Mouse (Mus musculus): Measurements from ENCODE around the gene Slc24a2.

The Slc24a2 gene

GRCm38 (mm10) chr4:87119758-87120157 is 110.5 kb downstream of the Slc24a2 start:
- DNase-seq (ENCODE audit: low read depth, low spot score) = no peak

GRCm38 (mm10) chr4:87115726-87116125 is 114.6 kb downstream of the Slc24a2 start:
- DNase-seq (ENCODE audit: low read depth, low spot score) = no peak

- DNase-seq (ENCODE audit: low read depth, low spot score) = no peak
These were observed 120.8 kb downstream of the Slc24a2 start for GRCm38 (mm10) chr4:87109331-87110059.

- no peak for DNase-seq (ENCODE audit: low read depth, low spot score)
These were observed 129.3 kb downstream of the Slc24a2 start for GRCm38 (mm10) chr4:87100936-87101335.

GRCm38 (mm10) chr4:87096186-87096585 is 134.1 kb downstream of the Slc24a2 start:
- DNase-seq (ENCODE audit: low read depth, low spot score) = peak; percentile 8

- DNase-seq (ENCODE audit: low read depth, low spot score) = no peak
These were observed 136.7 kb downstream of the Slc24a2 start for GRCm38 (mm10) chr4:87093612-87094011.

- DNase-seq (ENCODE audit: low read depth, low spot score) = no peak
These were observed 139.4 kb downstream of the Slc24a2 start for GRCm38 (mm10) chr4:87090841-87091240.

- no peak for DNase-seq (ENCODE audit: low read depth, low spot score)
These were observed 141.6 kb downstream of the Slc24a2 start for GRCm38 (mm10) chr4:87088713-87089112.

GRCm38 (mm10) chr4:87087597-87087996 is 142.7 kb downstream of the Slc24a2 start:
- no peak for DNase-seq (ENCODE audit: low read depth, low spot score)

- peak; percentile 71 for DNase-seq (ENCODE audit: low read depth, low spot score)
These were observed 143.2 kb downstream of the Slc24a2 start for GRCm38 (mm10) chr4:87086933-87087577.

GRCm38 (mm10) chr4:87081321-87081720 is 149.0 kb downstream of the Slc24a2 start:
- no peak for DNase-seq (ENCODE audit: low read depth, low spot score)

GRCm38 (mm10) chr4:87079305-87079704 is 151.0 kb downstream of the Slc24a2 start:
- DNase-seq (ENCODE audit: low read depth, low spot score) = no peak

GRCm38 (mm10) chr4:87078726-87079125 is 151.6 kb downstream of the Slc24a2 start:
- DNase-seq (ENCODE audit: low read depth, low spot score) = peak; percentile 10

GRCm38 (mm10) chr4:87075761-87076160 is 154.5 kb downstream of the Slc24a2 start:
- no peak for DNase-seq (ENCODE audit: low read depth, low spot score)

- DNase-seq (ENCODE audit: low read depth, low spot score) = no peak
These were observed 162.2 kb downstream of the Slc24a2 start for GRCm38 (mm10) chr4:87068121-87068520.

- no peak for DNase-seq (ENCODE audit: low read depth, low spot score)
These were observed 165.1 kb downstream of the Slc24a2 start for GRCm38 (mm10) chr4:87065227-87065626.

- DNase-seq (ENCODE audit: low read depth, low spot score) = no peak
These were observed 165.7 kb downstream of the Slc24a2 start for GRCm38 (mm10) chr4:87064561-87064960.

GRCm38 (mm10) chr4:87062771-87063253 is 167.5 kb downstream of the Slc24a2 start:
- DNase-seq (ENCODE audit: low read depth, low spot score) = no peak

- no peak for DNase-seq (ENCODE audit: low read depth, low spot score)
These were observed 168.6 kb downstream of the Slc24a2 start for GRCm38 (mm10) chr4:87061696-87062095.

- DNase-seq (ENCODE audit: low read depth, low spot score) = no peak
These were observed 172.7 kb downstream of the Slc24a2 start for GRCm38 (mm10) chr4:87057572-87057971.

GRCm38 (mm10) chr4:87055768-87056167 is 174.5 kb downstream of the Slc24a2 start:
- no peak for DNase-seq (ENCODE audit: low read depth, low spot score)

GRCm38 (mm10) chr4:87052881-87053280 is 177.4 kb downstream of the Slc24a2 start:
- DNase-seq (ENCODE audit: low read depth, low spot score) = no peak

GRCm38 (mm10) chr4:87049061-87049460 is 181.2 kb downstream of the Slc24a2 start:
- DNase-seq (ENCODE audit: low read depth, low spot score) = no peak

Measured in 3T3-L1 (cell line).